Mouse (Mus musculus) cerebellum, postnatal 10 days (tissue): ENCODE results near the gene Vps37d.

Source experiments
- DNase-seq, 2 experiments: peaks; one replicate each; pipeline ENCODE4 v3.0.0; 2021; ENCODE audit warnings: mixed read lengths in 2 of 2

Gene Vps37d

GRCm38 (mm10) chr5:135025899-135026298, 52.2 kb downstream of the Vps37d start:
- no peak for DNase-seq

- DNase-seq: no peak
Measured at GRCm38 (mm10) chr5:135024665-135025224, 53.3 kb downstream of the Vps37d start.

- peak; percentile 84 to 94 for DNase-seq
Measured at GRCm38 (mm10) chr5:135023344-135024173, 54.5 kb downstream of the Vps37d start, which contains the start of gene Stx1a. Stx1a (plus strand) TSS chr5:135023482.
